Mouse (Mus musculus): ENCODE data around the gene Fbxl5. TPM values are rescaled to one million over a fixed set of nuclear protein-coding genes. Genes with fewer than 3 reads are reported as not detected.

The Fbxl5 gene
- polyA plus RNA-seq, 1 experiment: 31.4 TPM

- no peak for DNase-seq (ENCODE audit: low read depth)
These were observed 5.9 kb upstream of the Fbxl5 start for GRCm38 (mm10) chr5:43827366-43827765.

GRCm38 (mm10) chr5:43826883-43827282 lies 5.4 kb upstream of the Fbxl5 start:
- DNase-seq (ENCODE audit: low read depth): no peak

- no peak for DNase-seq (ENCODE audit: low read depth)
These were observed 3.1 kb upstream of the Fbxl5 start for GRCm38 (mm10) chr5:43824580-43824979.

GRCm38 (mm10) chr5:43822824-43823223 lies 1.4 kb upstream of the Fbxl5 start:
- no peak for DNase-seq (ENCODE audit: low read depth)

GRCm38 (mm10) chr5:43822199-43822598 lies 761 bp upstream of the Fbxl5 start:
- no peak for DNase-seq (ENCODE audit: low read depth)

GRCm38 (mm10) chr5:43820785-43821184 lies 653 bp downstream of the Fbxl5 start:
- DNase-seq (ENCODE audit: low read depth): no peak

GRCm38 (mm10) chr5:43818695-43819094 lies 2.7 kb downstream of the Fbxl5 start, which contains the start of gene Bst1:
TSS of gene Bst1 (plus strand) at chr5:43818885.
- no peak for DNase-seq (ENCODE audit: low read depth)

- no peak for DNase-seq (ENCODE audit: low read depth)
These were observed 5.7 kb downstream of the Fbxl5 start for GRCm38 (mm10) chr5:43815769-43816168.

- no peak for DNase-seq (ENCODE audit: low read depth)
These were observed 6.9 kb downstream of the Fbxl5 start for GRCm38 (mm10) chr5:43814536-43814935.

GRCm38 (mm10) chr5:43810427-43811062 lies 10.9 kb downstream of the Fbxl5 start:
- DNase-seq (ENCODE audit: low read depth): no peak

- DNase-seq (ENCODE audit: low read depth): no peak
These were observed 13.4 kb downstream of the Fbxl5 start for GRCm38 (mm10) chr5:43807744-43808696.

- DNase-seq (ENCODE audit: low read depth): no peak
These were observed 14.5 kb downstream of the Fbxl5 start for GRCm38 (mm10) chr5:43806914-43807313.

GRCm38 (mm10) chr5:43806340-43806739 lies 15.1 kb downstream of the Fbxl5 start:
- DNase-seq (ENCODE audit: low read depth): no peak

GRCm38 (mm10) chr5:43805401-43805800 lies 16.0 kb downstream of the Fbxl5 start:
- DNase-seq (ENCODE audit: low read depth): no peak

GRCm38 (mm10) chr5:43801798-43802197 lies 19.6 kb downstream of the Fbxl5 start:
- no peak for DNase-seq (ENCODE audit: low read depth)

- no peak for DNase-seq (ENCODE audit: low read depth)
These were observed 20.2 kb downstream of the Fbxl5 start for GRCm38 (mm10) chr5:43801253-43801652.

- no peak for DNase-seq (ENCODE audit: low read depth)
These were observed 20.7 kb downstream of the Fbxl5 start for GRCm38 (mm10) chr5:43800700-43801099.

- no peak for DNase-seq (ENCODE audit: low read depth)
These were observed 21.9 kb downstream of the Fbxl5 start for GRCm38 (mm10) chr5:43799530-43799929.

- no peak for DNase-seq (ENCODE audit: low read depth)
These were observed 29.1 kb downstream of the Fbxl5 start for GRCm38 (mm10) chr5:43792354-43792753.

- no peak for DNase-seq (ENCODE audit: low read depth)
These were observed 33.3 kb downstream of the Fbxl5 start for GRCm38 (mm10) chr5:43787976-43788752.

- no peak for DNase-seq (ENCODE audit: low read depth)
These were observed 34.8 kb downstream of the Fbxl5 start for GRCm38 (mm10) chr5:43786607-43787006.

- no peak for DNase-seq (ENCODE audit: low read depth)
These were observed 37.4 kb downstream of the Fbxl5 start for GRCm38 (mm10) chr5:43783996-43784395.

All from gonadal fat pad, adult 2 months (tissue).